Mouse (Mus musculus) heart, adult 2 months (tissue): Measurements from ENCODE around the gene Pten. TPM values are rescaled to one million over a fixed set of nuclear protein-coding genes. Genes with fewer than 3 reads are reported as not detected.

ENCODE experiments used
- DNase-seq, 2 experiments: peaks; one replicate each; pipeline ENCODE4 v3.0.0; 2021
- H3K27ac ChIP-seq: fragments of 200-600 bp; 2 replicates; pipeline ENCODE4 v1.8.1; 2022
- H3K27me3 ChIP-seq: fragments of 200-500 bp; 2 replicates; pipeline ENCODE4 v1.6.1; 2012; ENCODE audit warnings: mild to moderate bottlenecking, low read length, inconsistent platforms, mixed read lengths; ENCODE audit not compliant: control insufficient read depth, insufficient read depth
- H3K36me3 ChIP-seq: fragments of 200-500 bp; 2 replicates; pipeline ENCODE4 v1.6.1; 2012; ENCODE audit warnings: low read length, inconsistent platforms; ENCODE audit not compliant: control insufficient read depth, insufficient read depth
- H3K4me1 ChIP-seq: fragments of 200-500 bp; 2 replicates; pipeline ENCODE4 v1.6.1; 2011; ENCODE audit warnings: low read length; ENCODE audit not compliant: control insufficient read depth, insufficient read depth
- H3K4me3 ChIP-seq: fragments of 200-600 bp; 2 replicates; pipeline ENCODE4 v1.8.1; 2022
- H3K79me2 ChIP-seq: fragments of 200-500 bp; replicated peaks from 2 replicates; pipeline ENCODE4 v1.6.1; 2012; ENCODE audit warnings: mild to moderate bottlenecking, inconsistent platforms, low read length, moderate library complexity, mixed read lengths; ENCODE audit not compliant: control insufficient read depth, insufficient read depth
- H3K9ac ChIP-seq: fragments of 200-500 bp; 2 replicates; pipeline ENCODE4 v1.6.1; 2012; ENCODE audit warnings: low read depth, mild to moderate bottlenecking, control low read depth, inconsistent platforms, low read length, mixed read lengths
- CTCF ChIP-seq: fragments of 200-600 bp; IDR thresholded peaks from 2 replicates; pipeline ENCODE4 v1.8.1; 2022; ENCODE audit warnings: antibody characterized with exemption, mild to moderate bottlenecking, moderate library complexity
- EP300 ChIP-seq: fragments of 200-500 bp; IDR thresholded peaks from 2 replicates; pipeline ENCODE4 v1.6.1; 2011; ENCODE audit warnings: low read depth, low read length, control low read depth; ENCODE audit not compliant: insufficient read depth
- POLR2A ChIP-seq: fragments of 200-500 bp; IDR thresholded peaks from 2 replicates; pipeline ENCODE4 v1.6.1; 2011; ENCODE audit warnings: mild to moderate bottlenecking, low read depth, low read length, control low read depth; ENCODE audit not compliant: insufficient read depth
- WGBS: fragments of 180-500 bp; shearing (Covaris S2); methylation state at CpG from one replicate; pipeline ENCODE4 v1.1.7; 2018; 5-methylcytosine and 5-hydroxymethylcytosine counted together
- intact Hi-C: fragments of 180-260 bp; cut with DNase I; formaldehyde crosslinking; loops from one replicate; pipeline ENCODE4 v1.15.1; 2025
- polyA plus RNA-seq: library from polyadenylated mRNA; depleted of rRNA; stranded (reverse); fragments of >200 nt; gene quantifications from 2 replicates; pipeline ENCODE4 v1.2.3, GENCODE M21; 2012
- total RNA-seq, 2 experiments: library from RNA; stranded (reverse); gene quantifications; 2 replicates each; pipeline ENCODE4 v1.2.3; 2021

The Pten gene
- total and polyA plus RNA-seq, 3 experiments = 9.6 to 67.9 (median 59.7) TPM

DNA sequence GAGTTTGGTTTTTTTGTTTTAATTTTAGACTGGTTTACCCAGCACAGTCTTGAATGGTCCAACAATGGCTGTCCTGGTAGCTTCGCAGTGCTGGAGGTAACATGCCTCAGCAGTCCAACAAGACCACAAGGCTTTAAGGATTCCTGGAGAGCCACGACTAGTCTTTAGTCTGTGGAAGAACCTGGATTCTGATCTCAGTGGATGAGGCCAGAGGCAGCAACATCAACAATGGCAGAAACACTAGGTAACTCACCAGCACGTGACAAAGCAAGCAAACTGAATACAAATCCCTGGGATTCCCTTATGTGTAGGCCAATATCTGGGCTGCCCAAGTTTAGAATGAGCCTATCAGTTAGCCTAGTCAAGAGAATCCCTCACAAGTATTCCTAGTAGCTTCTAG lies 43.8 kb upstream of the Pten start:
- H3K27ac ChIP-seq = no peak overlapping the region
- no peaks in the 10 kb centered on the region for H3K27me3 ChIP-seq
- intact Hi-C loops = loop anchor here (2.0 kb wide), 1 partner anchor 241 kb away; no protein-coding TSS in a partner anchor
- WGBS = 85% methylated on average over 3 of the region's 3 CpGs
- no peak overlapping the region for H3K4me3 ChIP-seq
- H3K9ac ChIP-seq = no peak overlapping the region
- TF ChIP-seq EP300 (no peak), POLR2A (no peak), CTCF (no peak)
- DNase-seq = no peak
- no peaks in the 10 kb centered on the region for H3K79me2 ChIP-seq
- peaks cover 4% of the 10 kb centered on the region for H3K4me1 ChIP-seq
- H3K36me3 ChIP-seq = no peaks in the 10 kb centered on the region; the same call in 1 of the 2 replicates

- peak; percentile 92 for TF ChIP-seq EP300
- TF ChIP-seq CTCF = peak; percentile 93
- TF ChIP-seq POLR2A = no peak
- intact Hi-C loops = loop anchor here (1.0 to 2.0 kb wide), 3 partner anchors 40 to 651 kb away; no protein-coding TSS in a partner anchor
- H3K9ac ChIP-seq = no peak overlapping the region
- H3K4me3 ChIP-seq = no peak overlapping the region
- no peaks in the 10 kb centered on the region for H3K27me3 ChIP-seq
- peaks cover 4% of the 10 kb centered on the region for H3K4me1 ChIP-seq
- no peaks in the 10 kb centered on the region for H3K79me2 ChIP-seq
- no peaks in the 10 kb centered on the region for H3K36me3 ChIP-seq
- WGBS = 0% methylated on average over 3 of the region's 3 CpGs
- DNase-seq = peak; percentile 77 to 81
- no peak overlapping the region for H3K27ac ChIP-seq
Observed at GRCm38 (mm10) chr19:32715201-32715600, 42.1 kb upstream of the Pten start.

DNA sequence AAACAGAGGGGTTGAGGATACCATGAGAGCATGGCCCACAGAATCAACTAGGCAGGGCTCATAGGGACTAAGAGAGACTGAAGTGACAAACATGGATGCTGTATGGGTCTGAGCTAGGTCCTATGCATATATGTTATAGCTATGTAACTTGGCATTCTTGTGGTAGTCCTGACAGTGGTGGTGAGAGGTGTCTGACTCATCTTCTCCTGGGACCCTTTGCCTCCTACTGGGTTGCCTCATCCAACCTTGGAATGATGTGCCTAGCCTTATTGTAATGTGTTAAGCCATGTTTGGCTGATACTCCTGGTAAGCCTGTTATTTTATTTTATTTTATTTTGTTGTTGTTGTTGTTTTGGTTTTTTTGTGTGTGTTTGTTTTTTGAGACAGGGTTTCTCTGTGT lies 41.6 kb upstream of the Pten start:
- no peak overlapping the region for H3K9ac ChIP-seq
- H3K4me1 ChIP-seq = peaks cover 4% of the 10 kb centered on the region
- no peaks in the 10 kb centered on the region for H3K79me2 ChIP-seq
- no peak overlapping the region for H3K27ac ChIP-seq
- DNase-seq = no peak
- no peaks in the 10 kb centered on the region for H3K36me3 ChIP-seq
- H3K4me3 ChIP-seq = no peak overlapping the region
- intact Hi-C loops = loop anchor here (1.0 to 2.0 kb wide), 3 partner anchors 39 to 651 kb away; no protein-coding TSS in a partner anchor
- no peak for TF ChIP-seq CTCF
- no peak for TF ChIP-seq EP300
- no peak for TF ChIP-seq POLR2A
- no peaks in the 10 kb centered on the region for H3K27me3 ChIP-seq

DNA sequence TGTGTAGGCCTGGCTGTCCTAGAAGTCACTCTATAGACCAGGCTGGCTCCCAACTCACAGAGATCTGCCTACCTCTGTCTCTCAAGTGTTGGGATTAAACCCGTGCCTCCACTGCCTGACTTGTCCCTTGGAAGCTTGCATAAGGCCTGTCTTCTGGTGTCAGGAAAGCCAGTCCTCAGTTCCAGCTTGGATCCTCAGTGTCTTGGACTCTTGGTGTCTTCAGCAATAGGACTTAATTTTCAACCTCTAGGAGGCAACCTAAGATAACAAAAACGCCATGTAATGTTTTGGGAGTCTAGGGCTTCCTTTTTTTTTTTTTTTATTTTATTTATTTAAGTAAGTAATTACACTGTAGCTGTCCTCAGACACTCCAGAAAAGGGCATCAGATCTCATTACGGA lies 39.7 kb upstream of the Pten start:
- 47% methylated on average over 3 of the region's 3 CpGs for WGBS
- peak; percentile 32 for TF ChIP-seq CTCF
- no peak for TF ChIP-seq POLR2A
- no peak for TF ChIP-seq EP300
- H3K27me3 ChIP-seq = no peaks in the 10 kb centered on the region
- no peak overlapping the region for H3K9ac ChIP-seq
- DNase-seq = no peak
- no peak overlapping the region for H3K4me3 ChIP-seq
- no peaks in the 10 kb centered on the region for H3K4me1 ChIP-seq
- H3K27ac ChIP-seq = no peak overlapping the region
- no peaks in the 10 kb centered on the region for H3K79me2 ChIP-seq
- H3K36me3 ChIP-seq = no peaks in the 10 kb centered on the region
- intact Hi-C loops = no loop called here

- no peaks in the 10 kb centered on the region for H3K79me2 ChIP-seq
- intact Hi-C loops = no loop called here
- no peak overlapping the region for H3K27ac ChIP-seq
- no peaks in the 10 kb centered on the region for H3K27me3 ChIP-seq
- TF ChIP-seq CTCF (peak; percentile 52), EP300 (no peak)
- no peak overlapping the region for H3K4me3 ChIP-seq
- no peak for DNase-seq
- WGBS = 93% methylated on average over 1 of the region's 1 CpGs
- no peak overlapping the region for H3K9ac ChIP-seq
- H3K36me3 ChIP-seq = no peaks in the 10 kb centered on the region
- no peaks in the 10 kb centered on the region for H3K4me1 ChIP-seq
Observed at GRCm38 (mm10) chr19:32720319-32720718, 37.0 kb upstream of the Pten start.

DNA sequence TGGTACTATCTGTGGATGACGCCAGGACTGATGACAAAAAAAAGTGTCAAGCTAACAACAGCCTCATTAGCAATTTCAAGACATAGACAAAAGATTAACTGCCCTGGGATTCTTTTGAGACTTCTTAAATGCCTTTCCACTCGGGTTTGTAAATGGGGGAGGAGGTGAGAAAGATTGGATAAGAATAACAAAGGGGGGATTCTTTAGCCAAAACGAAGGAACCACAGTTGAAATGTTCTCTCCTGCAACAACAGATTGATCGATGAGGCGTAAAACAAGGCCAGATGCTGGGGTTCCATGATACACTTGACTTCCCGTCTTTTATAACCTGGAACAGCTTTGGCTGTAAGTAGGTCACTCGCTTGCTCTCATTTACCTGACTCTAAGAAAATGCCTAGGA lies 33.5 kb upstream of the Pten start:
- H3K9ac ChIP-seq = no peak overlapping the region
- no peaks in the 10 kb centered on the region for H3K4me1 ChIP-seq
- H3K27me3 ChIP-seq = peaks cover 3% of the 10 kb centered on the region
- H3K27ac ChIP-seq = no peak overlapping the region
- no peaks in the 10 kb centered on the region for H3K79me2 ChIP-seq
- intact Hi-C loops = no loop called here
- no peaks in the 10 kb centered on the region for H3K36me3 ChIP-seq
- no peak for DNase-seq
- TF ChIP-seq POLR2A = no peak
- no peak for TF ChIP-seq EP300
- TF ChIP-seq CTCF = no peak
- WGBS = 61% methylated on average over 7 of the region's 7 CpGs
- no peak overlapping the region for H3K4me3 ChIP-seq
